Mouse (Mus musculus) embryo, embryonic 9.5 days (tissue): ENCODE data around the gene Dio3.

Experiments
- DNase-seq: peaks from one replicate; pipeline ENCODE4 v3.0.0-alpha.2; 2017; ENCODE audit errors: extremely low spot score

Dio3 gene

GRCm38 (mm10) chr12:110278853-110279252 is at the start of gene Dio3:
Gene Dio3, plus strand, starts transcription at chr12:110279068.
- DNase-seq, result peak; percentile 79

DNA sequence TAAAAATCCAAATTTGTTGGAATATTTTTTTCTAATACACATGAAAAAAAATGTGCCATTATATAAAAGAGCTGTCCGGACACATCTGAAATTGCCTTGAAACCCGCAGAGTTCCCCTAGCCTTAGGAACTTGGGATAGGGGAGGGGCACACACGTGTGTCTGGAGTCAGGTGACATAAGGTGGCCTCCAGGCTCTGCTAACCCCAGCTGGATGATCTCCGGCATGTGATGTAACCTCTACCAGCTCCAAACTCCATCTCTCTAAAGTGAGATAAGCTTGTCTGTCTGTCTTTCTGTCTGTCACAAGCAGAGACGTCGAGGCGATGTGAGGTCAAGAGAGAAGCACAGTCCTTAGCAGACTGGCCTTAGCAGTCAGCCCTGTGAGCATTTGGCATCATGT is 48.6 kb upstream of the Dio3 start:
- no peak for DNase-seq

GRCm38 (mm10) chr12:110230767-110231166 is 48.1 kb upstream of the Dio3 start:
- DNase-seq, result no peak

DNA sequence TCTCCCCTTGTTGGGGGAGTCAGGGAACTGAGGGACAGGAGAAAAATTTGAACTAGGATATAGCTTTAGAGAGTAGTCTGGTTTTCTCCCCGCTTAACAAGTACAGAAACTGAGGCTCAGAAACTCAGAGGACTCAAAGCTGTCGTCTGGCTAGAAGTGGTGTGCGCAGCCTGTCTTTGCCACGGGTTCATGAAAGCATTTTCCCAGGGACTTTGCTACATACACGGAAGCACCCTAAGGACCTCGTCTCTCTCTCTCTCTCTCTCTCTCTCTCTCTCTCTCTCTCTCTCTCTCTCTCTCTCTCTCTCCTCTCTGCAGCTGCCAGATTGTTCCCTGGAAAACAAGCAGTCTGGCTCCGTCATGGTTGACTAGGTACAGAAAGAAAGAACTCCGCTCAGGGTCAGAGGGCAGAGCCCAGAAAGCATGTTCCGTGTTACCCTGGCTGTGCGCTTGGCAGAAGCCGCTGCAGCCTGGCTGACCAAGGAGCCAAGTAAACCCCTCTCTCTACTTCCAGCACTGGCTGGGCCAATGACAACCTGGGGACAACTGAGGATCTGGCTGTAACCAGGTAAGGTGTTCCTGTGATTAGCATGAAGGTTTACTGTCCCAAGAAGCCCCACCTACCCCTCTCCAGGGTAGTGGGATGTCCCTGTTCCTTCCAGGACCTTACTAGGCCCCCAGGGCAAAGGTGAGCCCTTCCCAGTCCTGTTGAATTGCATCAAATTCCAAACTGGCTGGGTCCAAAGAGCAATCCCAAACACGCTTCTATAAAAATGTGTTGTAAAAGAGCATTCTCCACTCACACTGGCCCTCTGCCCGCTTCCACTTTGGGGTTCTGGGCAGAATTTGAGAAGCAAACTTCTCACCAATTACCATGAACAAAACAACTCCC is 46.9 kb upstream of the Dio3 start:
- peak; percentile 47 for DNase-seq

DNA sequence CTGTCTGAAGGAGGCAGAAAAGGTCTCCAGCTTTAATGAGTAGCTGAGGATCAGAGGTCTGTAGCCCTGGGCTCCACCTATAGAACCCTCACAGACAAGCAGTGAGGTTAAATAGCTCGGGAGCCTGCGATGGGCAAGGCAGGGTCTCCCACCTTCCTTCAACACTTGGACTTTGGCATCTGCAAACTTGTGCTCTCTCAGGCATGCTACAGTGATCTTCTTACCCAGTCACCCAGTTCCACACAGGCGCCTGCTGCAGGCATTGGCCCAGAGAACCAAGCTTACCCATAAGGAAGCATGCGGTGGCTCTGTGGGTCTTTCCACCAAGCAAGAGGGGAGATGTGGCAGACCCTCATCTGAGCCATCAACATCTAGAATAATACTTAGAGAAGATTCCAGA is 43.0 kb upstream of the Dio3 start:
- DNase-seq, result no peak

GRCm38 (mm10) chr12:110237046-110237445 is 41.8 kb upstream of the Dio3 start:
- DNase-seq, result no peak

DNA sequence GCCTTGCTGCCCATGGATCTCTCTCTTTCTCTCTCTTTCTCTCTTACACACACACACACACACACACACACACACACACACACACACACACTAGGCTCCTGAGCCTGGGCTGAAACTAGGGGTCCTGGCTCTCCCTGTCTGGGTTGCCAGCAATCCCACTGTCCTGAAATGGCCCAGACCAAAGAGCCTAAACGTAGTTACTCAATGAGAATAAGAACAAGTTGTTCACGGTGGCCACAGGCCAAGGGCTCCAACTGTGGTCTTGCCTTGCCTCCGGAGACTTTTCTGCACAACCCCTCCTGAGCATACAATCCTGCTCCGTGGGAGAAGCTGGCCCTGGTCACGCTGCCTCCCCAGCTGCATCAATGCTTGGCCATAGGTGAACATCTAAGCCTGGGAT is 39.5 kb upstream of the Dio3 start:
- no peak for DNase-seq

DNA sequence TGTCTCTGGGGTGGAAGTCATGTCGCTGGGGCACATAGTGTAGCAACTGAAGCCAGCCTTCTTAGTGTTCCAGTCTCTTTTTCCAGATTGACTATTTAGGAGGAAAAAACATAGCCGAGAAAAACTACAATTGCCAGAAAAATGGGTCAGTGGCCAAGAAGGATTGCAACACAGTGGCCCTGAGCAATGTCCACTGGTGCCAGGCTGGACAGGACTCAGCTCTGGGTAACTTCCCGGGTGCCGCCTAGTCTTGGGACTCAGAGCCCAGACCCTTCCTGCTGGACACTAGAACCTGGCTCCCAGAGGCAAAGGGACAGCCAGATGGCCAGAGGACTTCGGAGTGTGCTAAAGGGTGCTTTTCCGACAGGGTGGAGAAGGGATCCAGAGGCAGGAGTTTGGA is 34.3 kb upstream of the Dio3 start:
- DNase-seq, result no peak

GRCm38 (mm10) chr12:110245461-110245860 is 33.4 kb upstream of the Dio3 start:
- no peak for DNase-seq

GRCm38 (mm10) chr12:110252163-110252575 is 26.7 kb upstream of the Dio3 start:
- no peak for DNase-seq

- no peak for DNase-seq
Observed at GRCm38 (mm10) chr12:110255731-110256130, 23.1 kb upstream of the Dio3 start.

GRCm38 (mm10) chr12:110256478-110257220 is 22.2 kb upstream of the Dio3 start:
- DNase-seq, result no peak

GRCm38 (mm10) chr12:110268226-110268625 is 10.6 kb upstream of the Dio3 start:
- DNase-seq, result no peak

- no peak for DNase-seq
Observed at GRCm38 (mm10) chr12:110269686-110270085, 9.2 kb upstream of the Dio3 start.

- DNase-seq, result no peak
Observed at GRCm38 (mm10) chr12:110276034-110276433, 2.8 kb upstream of the Dio3 start.

GRCm38 (mm10) chr12:110277259-110277964 is 1.5 kb upstream of the Dio3 start:
- DNase-seq, result no peak

DNA sequence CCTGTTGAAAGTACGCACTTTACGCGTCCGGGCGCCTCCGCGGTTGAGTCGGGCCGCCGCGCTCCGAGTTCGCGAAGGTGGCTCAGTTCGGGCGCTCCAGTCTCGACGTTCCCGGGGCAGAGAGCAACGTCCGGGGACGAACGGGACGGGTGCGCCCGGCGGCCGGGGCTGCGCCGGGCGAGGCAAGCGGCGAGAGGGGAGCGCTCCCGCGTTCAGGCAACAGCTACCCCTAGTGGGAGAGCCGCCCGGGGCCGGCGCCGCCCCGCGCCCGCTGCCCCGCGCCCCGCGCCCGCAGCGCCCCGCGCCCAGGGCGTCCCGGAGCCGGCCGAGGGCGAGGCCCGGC is 932 bp upstream of the Dio3 start:
- no peak for DNase-seq

GRCm38 (mm10) chr12:110280373-110280772 is 1.5 kb downstream of the Dio3 start:
- no peak for DNase-seq

DNA sequence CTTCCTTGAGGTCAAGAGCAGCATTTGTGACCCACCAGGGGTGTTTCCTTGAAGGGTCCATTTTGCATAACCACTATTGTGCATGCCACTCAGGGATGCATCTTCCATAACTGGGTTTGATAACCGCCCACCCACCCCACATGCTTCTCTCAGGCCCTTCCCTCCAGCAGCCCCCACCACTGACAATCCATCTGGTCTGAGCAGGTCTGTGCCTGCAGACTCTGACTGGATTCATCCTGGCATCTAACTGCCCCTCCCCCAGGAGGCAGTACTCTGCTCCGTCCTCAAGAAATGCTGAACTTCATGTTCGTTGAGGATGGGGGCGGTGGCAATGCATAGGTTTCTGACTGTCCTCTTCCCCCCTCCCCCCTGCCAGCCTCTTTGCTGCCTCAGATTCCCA is 4.9 kb downstream of the Dio3 start:
- DNase-seq, result no peak

GRCm38 (mm10) chr12:110292816-110293215 is 13.9 kb downstream of the Dio3 start:
- DNase-seq, result no peak

DNA sequence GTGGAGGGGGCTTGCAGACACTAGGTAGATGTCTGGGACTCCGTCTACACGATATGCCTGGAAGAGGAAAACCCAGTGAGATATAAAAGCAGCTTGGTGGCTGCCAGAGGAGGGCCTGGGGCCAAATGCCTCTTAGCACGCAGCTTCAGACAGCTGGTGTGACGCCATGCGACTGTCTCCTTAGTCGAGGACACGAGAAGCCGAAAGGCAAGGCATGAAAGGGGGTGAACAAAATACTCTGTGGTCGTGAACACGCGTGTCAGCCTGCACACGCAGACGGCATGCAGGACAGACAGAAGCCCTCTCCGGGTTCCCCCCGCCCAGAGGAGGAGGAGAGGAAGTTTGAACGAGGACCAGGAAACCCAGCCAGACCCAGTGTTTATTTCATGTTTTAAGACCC is 16.0 kb downstream of the Dio3 start:
- no peak for DNase-seq

DNA sequence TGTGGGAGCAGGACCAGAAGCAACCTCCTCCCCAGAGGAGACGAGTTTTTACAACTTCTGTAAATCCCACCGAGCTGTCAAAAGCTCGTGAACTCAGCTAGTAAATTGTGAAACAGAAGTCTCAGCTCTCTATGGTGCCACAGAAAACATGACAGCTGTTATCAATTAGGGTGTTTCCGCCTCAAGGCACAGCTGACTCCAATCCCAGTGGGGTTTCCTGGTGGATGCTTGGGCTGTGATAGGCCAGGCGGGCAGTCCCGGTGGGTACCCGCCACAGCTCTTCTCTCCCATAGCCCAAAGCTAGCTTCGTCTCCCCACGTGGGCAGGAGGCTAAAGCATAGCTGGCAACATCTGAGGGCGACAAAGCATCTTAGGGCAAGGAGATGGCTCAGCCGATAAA is 19.8 kb downstream of the Dio3 start:
- DNase-seq, result no peak

DNA sequence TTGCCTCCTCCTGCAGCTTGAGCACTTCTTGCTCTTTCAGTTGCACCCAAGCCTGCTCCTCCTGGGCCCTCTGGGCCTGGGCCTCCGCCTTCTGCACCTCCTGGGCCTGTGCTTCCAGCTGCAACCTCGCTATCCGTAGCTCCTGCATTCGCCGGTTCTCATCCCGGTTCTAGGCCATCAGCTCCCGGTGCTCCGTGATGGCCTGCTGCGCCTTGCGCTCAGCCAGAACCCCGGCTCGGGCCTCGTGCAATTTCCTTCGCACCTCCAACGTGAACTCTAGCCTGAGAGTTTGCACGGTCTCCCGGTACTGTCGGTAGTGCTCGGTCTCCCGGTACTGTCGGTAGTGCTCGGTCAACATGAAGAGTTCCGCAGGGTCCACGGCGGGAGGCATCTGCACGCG is 40.8 kb downstream of the Dio3 start:
- no peak for DNase-seq
